Mouse (Mus musculus): ENCODE measurements around the gene Vdac1.

Vdac1 gene

DNA sequence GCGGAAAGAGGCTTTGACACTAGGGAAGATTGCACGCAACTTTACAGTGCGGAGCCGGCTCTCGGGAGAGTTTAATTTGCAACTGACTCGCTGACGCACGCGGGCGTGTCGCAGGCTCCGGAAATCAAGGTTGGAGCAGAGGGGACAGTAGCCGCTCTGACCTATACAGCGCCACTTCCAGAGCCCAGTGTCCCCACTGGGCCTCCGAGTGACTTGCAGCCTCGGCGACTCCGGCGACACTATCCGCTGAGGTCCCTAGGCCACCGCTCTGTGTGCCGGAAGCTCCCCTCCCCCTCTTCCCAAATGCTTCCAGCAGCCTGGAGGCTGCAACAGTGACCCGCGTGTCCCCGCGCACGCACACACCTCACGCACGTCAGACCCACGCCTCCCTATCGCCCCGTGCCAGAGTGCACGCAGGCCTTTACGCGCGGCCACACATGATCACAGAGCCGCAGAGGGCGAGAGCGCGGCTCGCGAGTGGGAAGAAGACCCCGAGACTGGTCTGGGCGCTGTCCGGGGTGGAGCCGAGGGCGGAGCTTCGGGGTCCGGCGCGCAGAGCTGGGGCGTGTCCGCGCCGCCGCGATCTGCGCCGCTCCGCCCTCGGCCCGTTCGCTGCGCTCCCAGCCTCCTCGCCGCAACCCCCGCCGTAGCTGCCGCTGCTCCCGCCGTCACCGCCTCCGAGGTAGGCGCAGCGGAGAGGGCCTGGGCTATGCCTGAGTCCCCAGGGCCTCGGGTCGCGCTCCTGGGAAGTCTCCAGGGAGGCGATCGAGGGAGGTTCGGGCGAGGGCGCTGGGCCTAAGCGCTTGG is at the start of gene Vdac1:
Gene Vdac1 (plus strand): TSS at position 390 of the 807 bp plus-strand sequence.
- DNase-seq (ENCODE audit: low read depth, low spot score), result peak; percentile 63

DNA sequence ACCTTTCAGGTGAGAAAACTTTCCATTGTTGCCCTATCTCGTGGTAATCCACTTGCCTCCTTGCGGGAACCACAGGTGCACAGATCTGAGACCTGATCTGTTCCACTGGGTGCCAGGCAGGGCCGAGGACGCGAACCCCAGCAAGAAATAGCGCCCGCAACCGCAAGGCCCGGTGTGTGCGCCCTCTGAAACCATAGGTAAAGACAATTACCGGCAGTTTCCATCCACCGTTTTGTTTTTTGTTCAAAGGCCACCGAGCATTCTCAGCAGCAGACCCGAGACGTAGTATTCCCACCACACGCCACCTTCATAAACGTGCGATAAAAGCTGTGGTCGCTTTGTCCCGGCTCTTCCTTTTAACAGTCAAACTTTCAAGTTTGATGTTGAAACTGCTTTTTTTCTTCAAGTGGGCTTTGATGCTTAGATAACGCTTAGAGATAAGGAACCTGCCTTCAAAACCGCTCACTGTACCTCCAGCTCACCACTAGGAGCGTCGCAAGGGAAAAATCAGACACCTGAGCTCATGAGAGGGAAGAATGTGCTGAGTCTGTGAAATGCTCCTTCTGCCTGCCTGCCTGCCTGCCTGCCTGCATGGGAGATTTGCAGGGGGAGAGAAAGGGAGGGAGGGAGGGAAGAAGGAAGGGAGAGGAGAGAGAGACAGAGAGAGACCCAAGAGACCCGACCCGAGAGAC is 46.4 kb upstream of the Vdac1 start:
- no peak for DNase-seq (ENCODE audit: low read depth, low spot score)

DNA sequence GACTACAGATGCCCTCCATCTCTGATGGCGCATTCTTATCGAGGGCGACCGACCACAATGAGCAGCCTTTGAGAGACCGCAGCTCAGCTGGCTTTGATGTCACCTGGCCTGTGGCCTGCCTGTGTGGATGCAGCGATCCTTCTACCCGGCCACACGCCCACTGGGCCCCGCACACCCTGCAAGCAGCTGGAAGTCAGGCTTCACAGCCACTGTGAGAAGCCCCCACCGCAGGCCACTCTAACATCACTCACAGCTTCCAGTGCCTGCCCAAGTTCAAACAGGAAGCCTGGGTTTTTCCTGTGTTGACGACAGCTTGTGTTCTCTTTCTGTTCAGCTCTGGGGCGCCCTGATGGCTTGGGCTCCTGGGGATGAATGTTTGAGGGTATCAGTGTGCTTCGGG is 42.2 kb upstream of the Vdac1 start:
- no peak for DNase-seq (ENCODE audit: low read depth, low spot score)

DNA sequence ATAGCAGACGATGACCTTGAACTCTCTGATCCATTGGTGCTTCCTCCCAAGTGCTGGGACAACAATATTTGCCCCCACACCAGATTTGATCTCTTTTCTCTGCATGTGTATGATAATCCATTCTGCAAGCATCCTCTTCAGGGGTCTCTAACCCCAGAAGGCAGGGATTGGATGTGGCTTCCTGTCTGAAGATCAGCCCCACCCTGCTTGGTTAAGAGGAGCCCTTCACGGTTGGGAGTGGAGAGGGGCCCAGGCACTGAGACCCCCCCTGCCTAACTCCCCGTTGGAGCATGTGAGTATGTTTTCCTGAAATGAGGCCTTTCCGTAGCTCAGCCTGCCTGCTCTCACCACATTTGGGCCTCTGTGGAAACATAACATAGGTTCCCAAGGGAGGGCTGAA is 41.0 kb upstream of the Vdac1 start:
- DNase-seq (ENCODE audit: low read depth, low spot score), result no peak

DNA sequence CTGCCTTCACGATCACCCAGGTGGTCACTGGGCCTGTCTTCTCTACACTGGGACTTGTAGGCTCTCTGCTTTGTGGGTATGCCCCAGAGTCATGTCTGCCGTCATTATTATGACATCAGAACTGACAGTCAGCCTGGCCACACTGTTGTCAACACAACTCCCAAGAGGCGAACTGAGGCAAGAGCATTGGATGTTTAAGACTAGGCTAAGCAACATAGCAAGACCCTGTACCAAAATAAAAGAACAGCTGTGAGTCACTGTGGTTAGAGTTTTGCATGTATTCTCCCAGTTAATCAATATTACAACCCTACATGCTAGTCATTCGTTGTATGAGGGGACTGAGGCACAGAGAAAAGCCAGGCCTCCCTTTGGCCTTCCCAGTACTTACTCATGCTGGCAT is 40.1 kb upstream of the Vdac1 start:
- DNase-seq (ENCODE audit: low read depth, low spot score), result no peak

DNA sequence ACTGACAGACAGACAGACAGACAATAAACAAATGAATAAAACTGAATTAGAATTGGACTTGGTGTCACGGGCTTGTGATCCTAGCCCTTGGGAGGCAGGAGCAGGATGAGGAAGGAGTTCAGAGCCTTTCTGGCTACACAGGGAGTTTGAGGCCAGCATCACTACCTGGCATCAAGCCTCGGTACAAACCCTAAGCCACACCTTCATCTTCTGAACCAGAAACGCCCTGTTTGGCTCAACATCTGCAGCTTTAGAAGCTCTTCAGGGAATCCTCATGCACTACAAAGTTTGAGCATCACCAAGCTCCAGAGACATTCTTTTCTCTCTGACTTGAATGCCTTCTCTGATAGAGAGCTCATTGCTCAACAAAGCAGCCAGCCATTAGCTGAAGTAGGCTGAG is 39.1 kb upstream of the Vdac1 start:
- DNase-seq (ENCODE audit: low read depth, low spot score), result no peak

DNA sequence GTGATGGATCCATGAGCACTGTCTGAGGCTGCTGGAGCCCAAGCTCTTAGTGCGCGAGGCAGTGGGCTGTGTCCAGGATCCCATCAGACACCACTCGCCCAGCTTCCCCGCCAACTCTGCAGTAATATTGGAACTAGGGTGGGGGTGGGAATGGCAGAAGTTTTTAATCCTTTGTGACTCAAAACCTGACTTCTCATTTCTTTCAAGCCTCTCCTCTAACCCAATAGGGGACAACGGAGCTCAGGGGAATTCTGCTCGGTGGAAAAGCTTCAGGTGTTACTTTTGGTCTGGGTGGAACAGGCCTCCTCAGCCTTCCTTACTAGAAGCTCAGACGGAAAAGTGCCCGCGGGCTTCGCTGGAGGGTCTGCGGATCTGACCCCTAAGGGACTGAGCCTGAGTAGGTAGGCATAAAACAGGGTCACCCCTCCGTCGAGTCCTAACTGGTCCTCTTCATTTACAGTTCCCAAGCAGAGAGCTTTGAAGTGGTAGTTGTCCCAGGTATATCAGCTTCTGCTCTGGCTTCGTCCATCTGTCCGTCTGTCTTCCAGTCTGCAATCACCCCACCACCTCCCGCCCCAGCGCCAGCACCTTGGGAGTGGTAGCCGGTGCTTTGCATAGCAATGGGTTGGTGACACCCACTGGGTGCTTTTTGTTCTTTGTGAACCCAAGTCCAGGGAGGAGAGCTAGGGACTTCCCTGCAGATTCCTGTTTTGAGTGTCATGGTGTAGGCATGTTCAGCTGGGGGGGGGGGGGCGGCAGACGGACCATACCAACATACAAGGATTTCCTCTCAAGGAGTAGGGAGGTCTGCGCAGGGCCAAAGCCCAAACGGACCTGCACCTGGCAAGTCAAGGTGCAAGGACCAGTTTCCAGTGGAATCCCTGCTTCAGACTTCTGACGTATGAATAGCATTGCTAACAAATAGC is 36.0 kb upstream of the Vdac1 start:
- no peak for DNase-seq (ENCODE audit: low read depth, low spot score)

DNA sequence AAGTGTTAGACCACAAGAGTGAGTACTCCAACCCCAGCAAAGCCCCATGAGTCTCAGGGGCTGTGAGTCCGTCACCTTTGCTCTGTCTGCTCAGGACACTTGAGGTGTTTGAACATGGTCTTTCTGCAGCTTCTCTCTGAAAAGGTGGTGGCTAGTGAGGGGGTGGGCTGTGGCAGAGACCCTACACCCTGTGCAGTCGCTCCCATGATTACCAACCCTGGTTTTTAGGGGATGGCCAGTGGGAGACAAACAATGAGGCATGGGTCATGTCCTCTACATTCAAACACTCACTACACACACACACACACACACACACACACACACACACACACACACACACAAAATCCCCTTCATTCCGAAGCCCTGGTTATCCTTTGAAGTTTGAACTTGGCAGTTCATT is 33.3 kb upstream of the Vdac1 start:
- DNase-seq (ENCODE audit: low read depth, low spot score), result no peak

DNA sequence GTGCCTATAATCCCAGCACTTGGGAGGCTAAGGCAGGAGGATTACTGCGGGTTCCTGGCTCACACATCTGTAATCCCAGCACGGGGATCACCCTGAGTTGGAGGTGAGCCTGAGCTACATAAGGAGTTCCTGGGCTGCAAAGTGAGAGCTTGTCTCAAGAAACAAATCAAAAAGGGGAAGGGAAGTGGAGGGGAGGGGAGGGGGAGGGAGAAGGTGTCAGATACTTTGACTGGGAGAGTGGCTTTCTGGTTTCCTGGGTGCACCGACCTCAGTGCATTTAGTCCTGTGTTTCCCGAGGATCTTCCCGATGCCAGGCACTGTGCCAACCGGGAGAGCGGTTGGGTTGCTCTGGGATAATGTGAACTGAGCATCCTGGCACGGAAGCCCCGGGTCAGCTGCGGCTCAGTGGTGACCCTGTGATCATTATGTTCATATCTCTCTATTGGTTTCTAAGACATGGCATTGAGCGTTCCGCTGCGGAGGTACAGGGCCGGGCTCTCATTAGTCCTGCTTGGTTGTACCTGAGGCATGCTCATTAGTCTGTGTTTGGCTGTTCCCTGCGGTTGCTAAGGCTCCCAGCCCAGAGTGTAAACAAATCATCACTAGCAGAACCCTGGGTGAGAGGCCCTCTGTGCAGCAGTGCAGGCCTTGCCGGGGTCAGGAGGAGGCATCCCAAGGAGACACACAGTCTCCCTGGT is 28.1 kb upstream of the Vdac1 start:
- DNase-seq (ENCODE audit: low read depth, low spot score), result no peak

DNA sequence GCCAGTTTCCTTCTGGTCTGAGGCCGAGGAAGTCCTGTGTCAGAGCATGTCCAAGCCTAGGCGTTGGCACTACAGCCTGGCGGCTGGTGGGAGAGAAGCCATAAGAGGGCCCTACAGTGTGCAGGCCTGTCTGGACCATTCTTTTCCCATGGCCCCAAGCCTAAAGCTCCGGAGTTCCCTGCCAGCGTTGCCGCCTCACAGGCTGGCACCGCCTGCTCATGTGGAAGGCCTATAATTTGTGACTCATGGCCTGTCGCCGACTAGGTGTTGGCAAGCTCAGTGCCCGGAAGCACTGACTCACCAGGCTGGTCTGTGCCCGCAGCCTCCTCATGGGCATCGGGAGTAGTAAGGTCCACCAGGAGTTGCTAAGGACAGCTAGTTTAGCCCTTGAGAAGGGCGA is 27.0 kb upstream of the Vdac1 start:
- no peak for DNase-seq (ENCODE audit: low read depth, low spot score)

DNA sequence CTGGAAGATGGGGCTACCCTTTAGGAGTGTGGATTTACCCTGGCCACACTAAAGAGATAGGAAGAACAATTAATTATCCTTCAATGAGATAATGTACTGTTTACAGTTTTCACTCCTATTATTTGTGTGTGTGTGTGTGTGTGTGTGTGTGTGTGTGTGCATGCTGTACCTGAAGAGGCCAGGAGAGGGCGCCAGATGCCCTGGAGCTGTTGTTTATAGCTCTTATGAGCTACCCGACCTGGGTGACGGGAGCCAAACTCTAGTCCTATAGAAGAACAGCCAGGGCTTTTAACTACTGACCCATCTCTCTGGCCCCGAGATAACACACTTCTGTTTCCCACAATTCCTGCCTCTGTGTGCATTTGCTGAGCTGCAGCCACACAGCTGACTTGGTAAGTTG is 25.4 kb upstream of the Vdac1 start:
- DNase-seq (ENCODE audit: low read depth, low spot score), result no peak

DNA sequence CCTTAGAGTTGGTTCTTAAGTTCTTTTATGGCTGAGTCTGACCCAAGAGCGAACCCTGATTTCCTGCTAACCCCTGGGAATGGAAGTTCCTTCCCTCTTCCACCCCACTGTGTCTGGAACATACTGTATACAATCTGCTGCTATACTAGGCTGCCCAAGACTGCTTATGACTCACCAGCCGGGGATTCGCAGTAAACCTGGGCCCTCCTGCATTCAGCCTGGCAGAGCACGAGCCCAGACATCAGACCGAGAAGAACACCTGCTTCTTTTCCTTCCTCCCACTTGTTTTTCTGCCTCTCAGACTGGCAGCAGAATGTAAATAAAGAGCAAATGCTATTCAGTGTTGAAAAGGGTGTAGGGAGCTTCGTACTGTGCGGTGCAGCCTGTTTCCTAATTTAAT is 24.7 kb upstream of the Vdac1 start:
- no peak for DNase-seq (ENCODE audit: low read depth, low spot score)

DNA sequence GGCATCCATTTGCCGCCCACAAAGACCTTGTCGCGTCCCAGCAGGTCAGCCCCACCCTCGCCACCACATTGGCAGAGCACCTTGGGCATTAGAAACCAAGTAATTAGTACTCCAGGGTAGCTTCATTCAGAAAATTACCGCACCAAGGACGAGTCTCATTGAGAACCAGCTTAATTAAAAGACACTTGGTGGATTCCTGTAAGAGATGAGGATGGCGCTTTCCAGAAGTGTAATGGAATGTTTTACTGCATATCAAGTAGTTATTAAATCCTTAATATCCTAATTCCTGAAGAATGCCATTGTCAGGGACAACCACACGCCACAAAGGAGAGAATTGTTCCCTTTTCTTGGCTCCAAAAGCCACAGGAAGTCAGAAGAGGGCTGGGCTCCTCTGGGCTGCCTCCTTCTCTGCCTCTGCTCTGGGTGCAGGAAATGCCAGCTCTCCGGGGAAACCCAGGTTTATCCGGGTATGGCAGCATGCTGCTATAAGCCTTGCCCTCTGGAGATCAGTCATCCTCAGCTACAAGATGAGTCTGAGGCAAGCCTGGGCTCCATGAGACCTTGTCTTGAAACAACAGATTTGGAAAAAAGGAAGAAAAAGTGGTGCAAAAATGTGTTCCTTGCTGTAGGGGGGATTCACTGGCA is 22.9 kb upstream of the Vdac1 start:
- DNase-seq (ENCODE audit: low read depth, low spot score), result no peak

DNA sequence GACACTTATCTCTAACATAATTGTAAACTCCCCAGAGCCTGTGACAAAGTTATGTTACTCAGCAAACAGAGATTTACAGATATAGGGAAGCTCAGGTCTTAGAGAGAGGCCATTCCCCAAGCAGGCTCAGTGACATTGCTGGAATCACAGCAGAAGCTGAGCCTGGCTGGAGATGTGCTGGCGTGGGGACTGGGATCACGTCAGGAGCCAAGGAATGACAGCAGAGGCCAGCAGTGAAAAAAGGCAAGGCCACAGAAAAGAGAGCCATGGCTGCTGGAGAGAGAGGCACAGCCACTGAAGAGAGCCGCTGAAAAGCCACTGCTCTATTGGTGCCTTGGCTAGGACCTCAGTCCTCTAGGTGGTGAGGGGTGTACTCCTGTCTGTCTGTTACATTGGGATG is 22.3 kb upstream of the Vdac1 start:
- no peak for DNase-seq (ENCODE audit: low read depth, low spot score)

DNA sequence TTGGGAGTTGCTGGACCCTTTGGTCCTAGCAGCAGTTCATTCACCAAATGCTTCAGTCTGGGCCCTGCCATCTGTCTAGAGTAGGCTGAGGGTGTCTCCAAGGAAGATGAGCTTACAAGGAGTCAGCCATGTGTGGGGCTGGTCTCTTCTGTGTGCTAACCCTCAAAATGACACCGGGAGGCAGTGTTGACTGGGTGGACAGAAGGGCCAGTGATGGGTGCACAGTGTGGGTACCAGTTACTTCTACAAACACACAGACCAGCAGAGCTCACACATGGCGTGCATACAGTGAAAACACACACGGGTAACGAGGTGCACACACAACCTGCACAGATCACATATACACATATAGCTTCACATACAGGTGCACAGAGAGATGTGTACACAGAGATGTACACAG is 21.6 kb upstream of the Vdac1 start:
- no peak for DNase-seq (ENCODE audit: low read depth, low spot score)

DNA sequence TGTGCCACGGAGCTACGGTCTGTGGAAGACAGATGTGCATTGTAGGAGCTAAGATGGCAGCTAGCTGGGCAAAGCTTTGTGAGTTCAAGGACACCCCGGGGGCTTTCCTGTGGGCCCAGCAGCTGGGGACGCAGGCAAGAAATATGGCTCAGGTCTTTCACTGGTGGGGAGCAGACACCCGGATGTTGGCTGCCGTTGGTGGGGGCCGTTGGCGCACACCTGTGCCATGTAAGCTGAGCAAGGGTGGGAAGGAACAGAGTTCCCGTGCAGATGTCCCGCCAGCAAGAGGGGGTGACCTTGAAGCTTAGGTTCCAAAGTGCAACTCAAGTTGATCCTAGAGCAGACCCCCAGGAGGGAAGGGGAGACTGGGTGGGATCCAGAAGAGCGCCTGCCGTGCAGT is 21.1 kb upstream of the Vdac1 start:
- DNase-seq (ENCODE audit: low read depth, low spot score), result no peak

DNA sequence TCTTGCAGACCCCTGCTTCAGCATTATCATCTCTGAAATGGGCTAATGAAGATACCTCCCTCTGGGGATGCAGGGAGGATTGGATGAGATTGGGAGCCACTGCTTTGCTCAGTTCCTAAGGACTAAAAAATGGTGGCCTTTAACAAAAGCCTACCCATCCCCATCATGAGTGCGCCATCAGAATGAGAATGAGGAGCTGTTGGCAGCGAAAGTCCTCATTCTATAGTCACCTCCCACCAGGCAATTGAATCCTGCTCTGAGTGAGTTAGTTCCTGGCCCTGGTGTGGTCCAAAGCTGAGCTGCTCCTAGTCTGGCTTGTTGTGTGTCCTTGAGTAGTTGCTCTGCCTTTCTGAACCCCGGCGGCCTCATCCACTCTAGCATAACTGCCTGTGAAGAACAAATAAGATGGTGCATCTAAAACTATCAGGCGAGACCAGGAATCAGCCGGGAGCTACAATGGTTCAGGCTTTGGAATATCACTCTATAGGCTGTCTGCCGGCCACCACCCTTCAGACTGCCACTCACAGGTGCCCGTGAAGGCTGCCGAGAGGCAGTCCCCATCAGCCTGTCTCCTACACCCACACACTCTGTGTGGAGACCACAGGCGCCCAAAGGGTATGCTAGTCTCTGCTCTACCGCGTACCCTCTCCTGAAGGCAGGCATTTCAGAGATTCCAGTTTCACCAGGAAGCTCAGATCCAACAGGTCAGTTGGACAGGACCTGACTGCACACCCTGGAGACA is 20.4 kb upstream of the Vdac1 start:
- no peak for DNase-seq (ENCODE audit: low read depth, low spot score)

DNA sequence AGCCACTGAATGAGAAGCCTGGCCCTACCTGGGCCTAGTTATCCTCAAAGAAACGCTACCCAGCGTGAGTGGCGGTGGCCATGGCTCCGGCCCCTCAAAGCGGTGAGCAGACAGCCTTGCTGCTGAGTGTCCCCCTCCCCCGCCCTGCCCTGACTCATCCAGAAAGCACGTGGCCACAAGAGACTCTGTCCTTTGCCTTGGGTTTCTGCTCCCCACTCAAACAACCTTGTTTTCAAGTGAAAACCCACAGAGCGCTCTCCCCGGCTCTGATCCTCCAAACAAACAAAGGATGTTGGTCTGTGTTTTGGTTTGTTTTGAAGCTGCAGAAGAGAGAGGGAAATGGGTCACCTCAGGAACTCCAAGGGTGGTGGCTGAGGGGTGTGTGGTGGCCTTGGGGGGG is 19.7 kb upstream of the Vdac1 start:
- DNase-seq (ENCODE audit: low read depth, low spot score), result no peak

DNA sequence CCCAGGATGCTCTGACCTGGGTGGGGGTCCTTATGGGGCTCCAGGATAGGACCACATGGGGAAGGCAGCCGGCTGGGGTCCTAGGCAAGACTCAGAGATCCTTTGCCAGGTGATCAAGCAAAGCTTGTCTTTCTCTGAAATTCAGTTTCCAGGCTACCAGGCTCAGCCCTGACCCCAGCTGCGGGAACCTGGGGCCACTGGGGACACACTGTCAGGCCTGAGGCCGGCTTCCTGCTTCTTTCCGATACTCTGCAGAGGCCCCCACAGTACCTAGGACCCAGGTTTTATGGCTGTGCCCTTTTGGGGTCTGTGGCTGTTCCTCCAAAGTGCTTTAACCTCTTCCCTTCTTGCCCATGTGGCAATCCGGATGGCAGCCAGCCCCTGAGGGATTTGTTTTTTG is 19.2 kb upstream of the Vdac1 start:
- DNase-seq (ENCODE audit: low read depth, low spot score), result no peak

DNA sequence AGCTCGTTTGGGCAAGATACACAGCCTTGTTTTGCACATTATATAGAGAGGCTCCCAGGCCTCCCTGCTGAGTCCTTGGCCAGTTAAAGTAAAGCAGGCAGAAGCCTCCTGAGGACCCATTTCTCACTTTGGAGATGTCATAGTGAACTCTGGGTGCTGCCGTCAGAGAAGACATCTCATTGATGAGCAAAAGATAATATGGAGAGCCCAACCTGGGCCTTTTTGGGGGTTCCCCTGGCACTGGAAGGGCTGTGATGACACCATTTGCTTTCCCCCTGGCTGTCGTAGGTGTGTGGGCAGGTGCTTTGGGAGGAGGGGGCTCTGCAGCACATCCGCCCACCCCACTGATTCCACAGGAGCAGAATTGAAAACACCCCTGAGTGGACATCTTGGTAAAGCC is 18.4 kb upstream of the Vdac1 start:
- no peak for DNase-seq (ENCODE audit: low read depth, low spot score)

DNA sequence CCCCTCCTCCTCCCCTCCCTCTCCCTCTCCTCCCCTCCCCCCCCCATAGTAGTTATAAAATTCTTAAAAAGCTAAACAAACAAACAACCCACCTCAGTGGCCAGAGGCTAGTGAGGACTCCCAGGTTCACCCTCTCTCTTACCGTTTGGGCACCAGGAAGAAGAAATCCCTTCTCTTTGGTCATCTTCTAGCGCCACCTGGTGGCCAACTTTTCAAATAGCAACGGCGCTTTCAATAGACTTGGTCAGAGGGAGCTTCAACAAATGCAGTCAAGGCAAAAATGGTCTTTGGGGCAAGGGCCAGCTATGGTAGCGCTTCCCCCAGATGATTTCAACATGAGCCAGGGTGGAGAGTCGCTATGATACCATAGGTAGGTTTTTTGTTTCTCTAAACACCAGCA is 17.5 kb upstream of the Vdac1 start:
- peak; percentile 60 for DNase-seq (ENCODE audit: low read depth, low spot score)
